Mouse (Mus musculus) adrenal gland, adult 8-10 months (tissue): ENCODE data around the gene Pknox2. TPM values are rescaled to one million over a fixed set of nuclear protein-coding genes. Genes with fewer than 3 reads are reported as not detected.

Experiments
- DNase-seq: peaks from one replicate; pipeline ENCODE4 v3.0.0; 2022
- total RNA-seq, 4 experiments: library from RNA; stranded (reverse); gene quantifications; 2 replicates each; pipeline ENCODE4 v1.2.4; 2022

Gene Pknox2
- total RNA-seq, 4 experiments from 2014 or later = 3.0 to 5.4 (median 5.4) TPM

DNA sequence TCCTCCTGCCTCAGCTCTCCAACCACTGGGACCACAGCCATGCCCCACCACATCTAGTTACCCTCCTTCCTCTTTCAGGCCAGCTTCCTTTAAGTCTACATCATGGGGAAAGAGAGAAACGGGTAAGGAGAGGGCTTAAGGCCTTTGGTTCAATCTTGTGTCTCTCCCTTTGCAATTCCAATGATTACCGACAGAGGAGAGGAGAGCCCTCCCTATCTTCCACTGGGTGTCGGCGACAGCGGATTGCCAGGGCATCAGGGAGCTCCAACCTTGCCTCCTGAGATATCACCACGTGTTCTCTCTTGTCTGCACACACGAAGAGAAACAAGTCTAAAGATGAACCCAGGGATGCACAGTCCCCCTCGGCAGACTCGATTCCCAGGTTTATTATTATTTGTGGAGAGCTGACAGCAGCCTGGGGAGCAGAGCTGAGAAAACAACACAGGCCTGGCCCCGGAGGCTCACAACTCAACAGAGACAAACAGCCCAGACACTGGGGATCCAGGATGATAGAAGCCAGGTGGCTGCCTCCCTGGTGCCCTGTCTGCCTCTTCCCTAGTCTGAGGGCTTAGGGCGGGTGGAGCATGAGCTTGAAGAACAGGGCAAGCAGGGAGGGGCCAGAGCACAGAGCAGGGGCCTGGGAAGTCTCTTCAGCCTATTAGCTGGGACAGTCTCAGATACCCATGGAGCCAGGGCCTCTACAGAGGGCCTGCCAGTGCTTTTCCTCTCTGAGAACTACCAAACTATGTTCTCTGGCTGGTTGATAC is 170.4 kb downstream of the Pknox2 start:
- DNase-seq = no peak

GRCm38 (mm10) chr9:36973486-36974227 is 173.6 kb downstream of the Pknox2 start:
- DNase-seq = no peak

DNA sequence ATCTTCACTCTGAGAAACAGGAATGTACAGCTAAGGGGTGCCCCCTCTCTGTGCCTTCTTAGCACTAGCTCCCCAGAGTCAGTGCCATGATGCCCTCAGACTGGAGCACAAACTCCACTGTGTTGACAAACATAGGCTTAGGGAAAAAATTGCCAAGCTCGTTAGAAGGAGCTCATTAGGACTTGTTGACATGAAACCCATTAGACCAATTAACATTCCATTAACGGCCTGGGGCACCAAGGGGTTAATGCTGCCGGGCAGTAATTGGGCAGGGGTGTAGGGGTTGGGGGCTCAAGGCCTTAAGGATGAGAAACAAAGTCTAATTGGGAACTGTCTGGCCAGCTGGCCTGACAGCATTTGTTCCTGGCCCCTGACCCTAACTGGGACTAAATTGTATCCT is 175.1 kb downstream of the Pknox2 start:
- no peak for DNase-seq

DNA sequence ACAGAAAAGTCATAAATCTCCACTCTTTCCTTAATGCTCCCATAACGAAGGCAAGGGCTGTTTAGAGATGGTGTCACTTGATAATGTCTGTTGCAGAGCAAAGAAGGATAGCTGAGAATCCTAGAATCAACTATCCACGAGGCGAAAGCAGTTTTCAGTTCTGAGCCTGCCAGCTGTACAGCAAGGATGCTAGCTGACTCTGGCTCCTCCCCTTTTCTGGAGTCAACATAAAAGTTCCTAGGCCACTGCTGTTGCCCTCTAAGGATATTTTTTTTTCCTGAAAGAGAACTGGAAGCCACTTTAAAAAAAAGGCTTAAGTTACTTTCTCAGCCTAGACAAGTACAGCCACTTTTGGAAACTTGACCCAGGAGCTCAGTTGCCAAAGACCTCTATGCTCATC is 176.1 kb downstream of the Pknox2 start:
- no peak for DNase-seq

DNA sequence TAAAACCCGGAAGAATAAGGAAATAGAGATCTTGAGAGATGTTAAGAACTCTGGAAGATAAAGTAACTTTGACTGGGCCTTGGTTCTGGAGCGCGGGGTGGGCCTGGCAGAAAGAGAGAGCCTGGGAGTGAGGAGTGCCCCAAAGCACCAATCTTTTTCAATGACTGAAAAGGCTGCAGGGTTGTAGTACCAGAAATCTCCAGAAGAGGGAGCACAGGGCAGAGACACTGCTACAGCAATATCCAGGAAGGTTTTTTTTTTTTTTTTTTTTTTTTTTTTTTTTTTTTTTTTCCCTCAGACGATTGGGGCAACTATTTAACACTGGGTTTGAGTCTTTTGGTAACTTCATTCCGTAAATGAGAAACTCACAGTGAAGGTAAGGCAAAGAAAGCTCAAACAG is 176.6 kb downstream of the Pknox2 start:
- DNase-seq = peak; percentile 38

GRCm38 (mm10) chr9:36969131-36969530 is 178.1 kb downstream of the Pknox2 start:
- DNase-seq = no peak

DNA sequence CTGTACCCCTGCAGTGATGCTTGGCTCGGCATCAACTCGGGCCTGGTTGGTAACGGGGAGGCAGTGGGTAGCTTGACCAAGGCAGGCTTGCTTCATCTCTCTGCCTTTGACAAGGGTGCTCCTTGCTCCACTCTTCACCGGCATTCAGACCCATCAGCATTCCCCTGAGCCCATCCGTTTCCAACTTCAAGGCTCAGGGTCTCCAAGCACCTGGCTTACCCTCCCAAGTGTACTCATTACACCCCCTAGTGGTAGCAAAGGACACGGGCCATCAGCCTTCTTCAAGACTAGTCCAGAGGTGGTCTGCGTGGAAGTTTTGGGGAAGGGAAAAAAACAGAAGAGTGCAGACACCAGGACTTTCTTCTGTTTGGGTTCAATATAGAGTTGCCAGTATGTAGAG is 178.5 kb downstream of the Pknox2 start:
- DNase-seq = no peak

DNA sequence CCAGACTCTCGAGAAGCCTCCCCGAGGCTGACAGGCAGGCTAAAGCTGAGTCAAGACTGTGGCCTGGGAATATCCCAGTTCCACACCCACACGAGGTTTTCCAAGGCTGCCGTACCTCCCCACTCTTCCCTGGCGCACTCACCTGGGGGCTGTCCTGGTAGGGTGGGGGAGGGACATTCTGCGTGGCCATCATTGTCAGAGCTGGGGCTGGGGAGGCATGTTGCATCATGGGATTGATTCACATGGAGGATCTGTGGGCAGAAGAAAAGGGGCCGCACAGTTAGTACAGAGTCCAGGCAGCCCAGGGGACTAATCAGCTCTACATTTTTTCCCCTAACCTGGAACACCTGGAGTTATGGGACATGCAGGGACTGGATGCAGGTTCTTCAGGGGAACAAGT is 179.0 kb downstream of the Pknox2 start:
- no peak for DNase-seq

DNA sequence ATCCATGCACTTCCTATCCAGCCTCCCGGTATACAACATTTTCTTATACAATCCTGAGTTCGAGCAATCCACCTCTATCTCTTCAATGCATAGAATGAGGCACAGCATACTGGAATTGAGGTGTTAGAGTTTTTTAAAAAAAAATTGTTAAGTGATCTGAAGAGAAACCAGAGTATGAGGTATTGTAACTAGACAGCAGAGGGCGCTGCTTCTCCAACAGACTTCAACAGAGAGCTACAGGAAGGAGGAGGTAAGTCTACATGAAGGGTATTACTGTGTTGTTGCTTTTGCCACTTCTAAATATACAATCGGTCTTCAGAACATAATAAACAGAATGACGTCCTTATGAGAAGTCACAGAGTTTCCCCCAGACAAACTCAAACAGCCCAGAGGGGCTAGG is 181.5 kb downstream of the Pknox2 start:
- DNase-seq = no peak

GRCm38 (mm10) chr9:36964230-36964629 is 183.0 kb downstream of the Pknox2 start:
- DNase-seq = no peak

GRCm38 (mm10) chr9:36963512-36963911 is 183.7 kb downstream of the Pknox2 start:
- DNase-seq = no peak

DNA sequence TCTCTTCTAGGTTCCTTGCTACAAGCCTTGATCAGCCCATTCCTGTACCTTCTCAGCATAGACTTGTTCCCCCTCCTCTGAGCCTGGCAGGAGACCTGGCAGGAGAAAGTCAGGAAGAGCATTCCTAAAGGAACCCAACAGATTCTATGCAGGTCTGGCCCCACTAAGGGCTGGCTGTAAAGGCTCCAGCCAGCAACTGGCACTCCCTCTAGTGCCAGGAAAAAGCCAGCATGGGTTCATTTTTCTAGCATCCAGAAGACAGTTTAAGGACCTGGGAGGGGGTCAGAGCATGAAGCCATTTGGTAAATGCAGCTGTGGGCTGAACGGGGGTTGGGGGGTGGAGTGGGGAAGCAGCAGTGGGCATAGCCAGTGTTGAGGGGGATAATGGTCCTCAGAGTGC is 185.3 kb downstream of the Pknox2 start:
- no peak for DNase-seq

DNA sequence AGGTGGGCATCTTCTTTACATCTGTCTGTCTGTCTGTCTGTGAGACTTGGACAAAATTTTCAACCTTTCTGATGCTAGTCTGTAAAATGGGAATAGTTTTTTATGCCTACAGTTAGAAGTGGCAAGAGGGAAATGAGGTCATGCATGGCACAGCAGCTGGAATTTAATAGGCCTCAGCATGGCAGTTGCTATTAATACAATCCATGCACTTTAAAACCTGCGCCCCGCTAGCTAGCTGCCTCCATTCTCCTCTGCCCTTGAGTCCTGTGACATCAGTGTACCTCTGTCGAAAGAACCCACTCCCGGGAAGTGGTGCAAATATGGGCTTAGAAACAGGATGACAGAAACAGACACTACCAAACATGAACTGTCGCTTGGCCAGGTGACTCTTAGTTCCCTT is 186.1 kb downstream of the Pknox2 start:
- no peak for DNase-seq

DNA sequence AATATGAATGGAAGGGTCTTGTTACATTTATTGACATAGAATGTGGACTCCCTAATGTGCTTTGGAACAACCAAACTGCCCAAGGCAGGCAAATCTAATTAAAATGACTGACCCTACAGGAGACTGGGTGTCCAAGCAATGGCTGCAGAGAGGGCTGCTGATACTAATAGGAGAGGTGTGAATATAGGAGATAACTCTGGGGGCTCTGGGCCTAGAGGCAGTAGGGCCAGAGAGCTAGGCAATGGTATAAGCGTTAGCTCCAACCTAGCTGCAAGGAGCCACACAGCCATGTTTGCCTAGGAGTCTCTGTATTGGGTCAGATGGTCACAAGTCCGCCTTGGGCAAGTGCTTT is 196.1 kb downstream of the Pknox2 start:
- DNase-seq = no peak

DNA sequence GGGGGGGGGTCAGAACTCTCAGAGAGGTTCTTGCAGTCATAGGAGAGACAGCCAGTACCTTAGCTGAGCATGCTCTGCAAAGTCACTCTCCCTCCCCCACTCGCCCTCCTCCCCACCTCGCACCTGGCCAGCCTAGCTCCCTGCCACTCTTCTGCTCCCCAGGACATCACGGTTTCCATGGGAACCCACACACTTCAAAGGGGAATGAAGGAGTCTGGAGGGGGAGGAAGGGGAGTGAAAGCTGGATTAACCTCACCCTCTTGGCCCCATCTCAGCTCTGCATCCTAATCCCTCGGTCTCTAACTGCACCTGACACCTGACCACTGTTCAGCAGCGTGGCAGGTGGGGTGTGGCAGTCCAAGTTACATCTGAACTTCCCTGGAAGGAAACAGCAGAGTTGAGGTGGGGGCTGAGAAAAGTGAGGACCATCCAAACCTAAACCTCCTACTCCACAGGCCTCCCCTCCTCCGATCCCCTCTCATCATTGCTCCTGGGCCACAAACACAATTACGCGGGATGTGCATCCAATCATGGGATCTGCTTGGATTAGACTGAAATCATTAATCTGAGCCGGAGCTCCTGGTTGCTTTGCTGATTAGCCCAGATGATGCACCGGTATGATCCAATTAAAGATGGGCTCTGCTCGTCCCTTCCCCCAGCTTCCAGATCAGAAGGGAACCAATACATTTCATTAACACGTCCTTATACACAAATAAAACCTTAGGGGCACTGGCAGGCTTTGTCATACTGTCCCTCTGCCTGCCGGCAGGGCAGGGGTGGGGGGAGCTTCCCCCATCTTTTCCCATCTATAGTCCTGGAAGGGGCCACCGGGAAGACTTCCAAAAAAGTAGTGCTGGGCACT is 196.7 kb downstream of the Pknox2 start:
- no peak for DNase-seq

DNA sequence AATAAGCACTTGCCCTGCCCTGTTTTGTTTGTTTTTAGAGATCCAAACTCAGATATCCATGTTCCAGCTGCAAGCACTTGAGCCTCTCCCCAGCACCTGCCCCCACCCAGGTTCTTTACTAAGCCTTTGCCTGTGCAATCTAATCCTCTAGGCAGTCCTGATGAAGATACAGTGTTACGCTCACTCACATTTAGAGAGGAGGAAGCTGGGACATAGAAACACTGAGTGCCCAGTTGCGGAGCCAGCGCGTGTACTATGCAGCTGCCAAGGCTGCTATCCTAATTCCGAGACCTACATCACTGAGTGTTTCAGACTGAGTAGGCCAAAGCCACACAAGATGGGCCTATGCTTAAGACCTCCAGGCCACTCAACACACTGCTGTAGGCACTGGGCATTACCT is 199.0 kb downstream of the Pknox2 start:
- no peak for DNase-seq

GRCm38 (mm10) chr9:36947056-36947694 is 200.0 kb downstream of the Pknox2 start:
- DNase-seq = no peak

DNA sequence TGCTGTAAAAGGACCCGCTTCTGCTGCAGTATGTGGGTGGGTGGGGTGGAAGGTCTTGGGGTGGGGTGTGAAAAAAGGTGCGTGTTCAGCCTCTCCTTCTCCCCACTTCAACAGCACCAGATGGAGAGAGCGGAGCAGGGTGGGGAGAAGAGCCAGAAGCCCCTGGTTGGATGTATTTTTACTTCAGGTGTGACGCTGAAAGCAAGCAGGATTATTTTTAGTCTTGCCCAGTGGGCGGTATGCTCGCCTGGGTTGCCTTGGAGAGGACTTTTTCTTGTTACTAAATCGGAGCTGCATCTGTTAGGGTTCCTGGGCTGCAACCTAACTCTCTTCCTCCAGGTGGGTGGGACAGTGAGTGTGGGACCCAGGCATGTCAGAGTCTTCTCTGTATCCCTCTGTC is 202.4 kb downstream of the Pknox2 start:
- no peak for DNase-seq

GRCm38 (mm10) chr9:36942561-36942960 is 204.6 kb downstream of the Pknox2 start:
- DNase-seq = no peak

GRCm38 (mm10) chr9:36942131-36942530 is 205.1 kb downstream of the Pknox2 start:
- no peak for DNase-seq

DNA sequence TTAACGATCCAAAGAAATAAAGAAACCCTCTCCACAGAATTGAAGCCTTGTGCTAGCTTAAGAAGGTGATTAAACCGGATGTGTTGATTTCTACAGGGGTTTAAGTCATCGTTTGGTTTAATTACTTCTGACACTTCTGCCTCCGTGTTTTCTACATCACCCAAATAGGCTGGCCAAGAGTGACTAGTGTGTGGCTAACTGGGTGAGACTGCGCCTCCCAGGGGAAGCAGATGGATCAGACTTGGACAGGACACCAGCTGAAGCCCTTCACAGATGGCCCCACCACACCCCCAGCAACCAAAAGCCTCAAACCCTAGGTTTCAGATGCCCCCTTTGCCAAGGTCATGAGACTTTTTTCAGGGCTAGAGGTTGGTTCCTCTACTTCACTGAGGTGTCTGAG is 205.6 kb downstream of the Pknox2 start:
- DNase-seq = no peak

GRCm38 (mm10) chr9:36938601-36939078 is 208.6 kb downstream of the Pknox2 start:
- no peak for DNase-seq
